Mouse (Mus musculus) lung, embryonic 15.5 days (tissue): ENCODE data around the gene Asic2. TPM values are rescaled to one million over a fixed set of nuclear protein-coding genes. Genes with fewer than 3 reads are reported as not detected.

ENCODE experiments used
- ATAC-seq: fragments of 200-750 bp; cut with Nextera tagmentation; 2 replicates; pipeline ENCODE4 v1.8.0; 2017; ENCODE audit warnings: moderate number of reproducible peaks, borderline replicate concordance; ENCODE audit not compliant: low FRiP score, low TSS enrichment; ENCODE audit errors: extremely low read depth
- H3K27ac ChIP-seq: fragments of 300-500 bp; sonication (generic); 2 replicates; pipeline ENCODE4 v1.5.1; 2015; ENCODE audit warnings: moderate library complexity, mild to moderate bottlenecking, inconsistent platforms
- H3K27me3 ChIP-seq: fragments of 300-500 bp; sonication (generic); 2 replicates; pipeline ENCODE4 v1.6.1; 2015; ENCODE audit warnings: inconsistent platforms
- H3K36me3 ChIP-seq: fragments of 300-500 bp; sonication (generic); 2 replicates; pipeline ENCODE4 v1.6.1; 2015; ENCODE audit warnings: inconsistent platforms
- H3K4me1 ChIP-seq: fragments of 300-500 bp; sonication (generic); 2 replicates; pipeline ENCODE4 v1.6.1; 2015; ENCODE audit warnings: inconsistent platforms
- H3K4me2 ChIP-seq: fragments of 300-500 bp; sonication (generic); 2 replicates; pipeline ENCODE4 v1.6.1; 2015; ENCODE audit warnings: inconsistent platforms, mild to moderate bottlenecking, moderate library complexity
- H3K4me3 ChIP-seq: fragments of 300-500 bp; sonication (generic); 2 replicates; pipeline ENCODE4 v1.5.1; 2015; ENCODE audit warnings: mild to moderate bottlenecking, inconsistent platforms
- H3K9ac ChIP-seq: fragments of 300-500 bp; sonication (generic); 2 replicates; pipeline ENCODE4 v1.6.1; 2015; ENCODE audit warnings: inconsistent platforms
- H3K9me3 ChIP-seq: fragments of 300-500 bp; sonication (generic); 2 replicates; pipeline ENCODE4 v1.6.1; 2016; ENCODE audit warnings: inconsistent platforms
- WGBS: fragments of 180-500 bp; shearing (Covaris S2); methylation state at CpG from one replicate; pipeline ENCODE4 v1.1.7; 2015; 5-methylcytosine and 5-hydroxymethylcytosine counted together
- polyA plus RNA-seq: library from polyadenylated mRNA; unstranded; fragments of >200 nt; fragmentation: Nextera tagmentation; extraction: Ambion mirVana; gene quantifications from 2 replicates; pipeline ENCODE4 v1.2.1, GENCODE M21; 2015

The Asic2 gene
- polyA plus RNA-seq, 1 experiment from 2014 or later = 0.37 TPM

DNA sequence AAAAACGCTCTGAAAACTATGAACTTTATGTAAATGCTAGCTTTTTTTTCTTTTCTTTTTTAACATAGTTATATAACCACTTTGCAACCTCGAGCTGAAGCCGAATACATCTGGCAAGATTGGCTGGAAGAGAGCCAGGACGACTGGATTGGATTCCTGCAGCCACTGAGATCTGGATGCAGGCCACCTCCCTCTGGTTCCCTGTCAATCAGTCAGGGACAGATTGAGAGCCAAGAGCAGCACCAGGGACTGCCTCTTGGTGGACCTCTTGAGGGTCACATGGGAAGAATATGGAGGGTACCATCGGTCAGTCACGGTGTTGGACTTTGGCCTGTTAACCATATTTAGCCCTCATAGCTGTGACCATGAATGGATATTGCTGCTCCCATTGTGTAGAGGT is 994.3 kb downstream of the Asic2 start:
- ATAC-seq = no peak
- Histone ChIP-seq H3K27ac (no peak overlapping the region), H3K36me3 (no peaks in the 10 kb centered on the region), H3K27me3 (no peaks in the 10 kb centered on the region), H3K4me3 (no peak overlapping the region), H3K4me1 (0 out of 2 replicates have a peak, but pooled peaks cover 3% of the 10 kb centered on the region), H3K9me3 (no peaks in the 10 kb centered on the region), H3K4me2 (no peak overlapping the region), H3K9ac (no peak overlapping the region)
- 63% methylated on average over 6 of the region's 6 CpGs for WGBS

DNA sequence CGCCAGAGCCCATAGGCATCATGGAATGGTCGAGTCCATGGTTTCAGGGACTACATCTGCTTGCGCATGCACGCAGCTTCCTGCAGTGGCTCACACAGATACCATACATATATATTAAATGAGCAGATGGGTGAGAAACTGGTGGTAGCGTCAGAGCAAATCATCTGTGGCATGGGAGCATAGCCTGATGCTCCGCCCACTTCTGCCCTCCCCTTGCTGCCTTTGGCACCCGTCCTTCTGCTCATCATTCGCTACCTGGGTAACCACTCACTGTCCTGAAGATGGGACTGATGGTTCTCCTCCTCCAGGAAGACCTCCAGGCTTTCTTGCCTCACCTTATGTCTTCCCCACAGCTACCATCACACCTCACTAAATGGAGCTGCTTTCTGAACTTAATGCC is 995.0 kb downstream of the Asic2 start:
- no peaks in the 10 kb centered on the region for H3K9me3 ChIP-seq
- no peaks in the 10 kb centered on the region for H3K27me3 ChIP-seq
- H3K27ac ChIP-seq = no peak overlapping the region
- H3K36me3 ChIP-seq = no peaks in the 10 kb centered on the region
- no peak overlapping the region for H3K9ac ChIP-seq
- H3K4me3 ChIP-seq = no peak overlapping the region
- H3K4me1 ChIP-seq = 0 out of 2 replicates have a peak, but pooled peaks cover 3% of the 10 kb centered on the region
- ATAC-seq = no peak
- H3K4me2 ChIP-seq = no peak overlapping the region
- WGBS = 88% methylated on average over 8 of the region's 8 CpGs

DNA sequence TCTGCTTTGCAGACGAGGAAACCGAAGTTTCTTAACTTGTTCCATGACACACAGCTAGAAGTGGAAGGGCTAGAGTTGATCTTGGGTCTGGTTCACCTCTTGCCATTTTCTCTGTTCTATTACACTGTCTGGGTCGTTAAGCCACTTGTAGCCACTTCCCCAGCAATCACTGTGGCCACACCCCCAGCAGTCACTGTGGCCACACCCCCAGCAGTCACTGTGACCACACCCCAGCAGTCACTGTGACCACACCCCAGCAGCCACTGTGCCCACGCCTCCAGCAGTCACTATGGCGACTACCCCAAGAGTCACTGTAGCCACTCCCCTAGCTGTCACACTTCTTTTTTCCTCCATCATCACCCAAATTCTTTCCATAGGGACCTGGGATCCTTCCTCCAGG is 1000.7 kb downstream of the Asic2 start:
- no peak overlapping the region for H3K9ac ChIP-seq
- no peaks in the 10 kb centered on the region for H3K27me3 ChIP-seq
- H3K4me3 ChIP-seq = no peak overlapping the region
- H3K4me2 ChIP-seq = no peak overlapping the region
- no peak for ATAC-seq
- WGBS = 46% methylated on average over 5 of the region's 5 CpGs
- H3K4me1 ChIP-seq = no peaks in the 10 kb centered on the region
- no peak overlapping the region for H3K27ac ChIP-seq
- H3K9me3 ChIP-seq = no peaks in the 10 kb centered on the region
- no peaks in the 10 kb centered on the region for H3K36me3 ChIP-seq

DNA sequence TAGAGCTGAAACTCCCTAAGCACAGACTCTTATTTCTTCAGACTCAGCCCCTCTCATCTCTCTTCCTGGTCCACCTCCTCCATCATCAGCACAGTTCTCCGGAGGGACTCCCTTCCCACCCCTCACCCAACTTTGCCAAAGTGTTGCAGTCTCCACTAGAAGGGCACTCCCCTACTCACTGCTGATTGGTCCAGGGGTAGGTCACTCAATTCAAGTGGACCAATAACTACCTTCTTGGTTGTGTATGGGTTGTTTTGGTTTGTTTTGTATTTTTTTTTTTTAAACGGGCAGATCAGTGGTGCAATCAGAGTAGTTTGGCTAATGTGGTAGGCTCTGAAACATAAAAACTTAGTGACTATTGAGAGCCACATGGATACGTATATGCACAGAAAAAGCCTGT is 1002.2 kb downstream of the Asic2 start:
- Histone ChIP-seq H3K9ac (no peak overlapping the region), H3K36me3 (no peaks in the 10 kb centered on the region), H3K4me2 (no peak overlapping the region), H3K4me1 (no peaks in the 10 kb centered on the region), H3K27ac (no peak overlapping the region), H3K9me3 (no peaks in the 10 kb centered on the region), H3K4me3 (no peak overlapping the region), H3K27me3 (no peaks in the 10 kb centered on the region)
- WGBS = 58% methylated on average over 3 of the region's 3 CpGs
- ATAC-seq = no peak

DNA sequence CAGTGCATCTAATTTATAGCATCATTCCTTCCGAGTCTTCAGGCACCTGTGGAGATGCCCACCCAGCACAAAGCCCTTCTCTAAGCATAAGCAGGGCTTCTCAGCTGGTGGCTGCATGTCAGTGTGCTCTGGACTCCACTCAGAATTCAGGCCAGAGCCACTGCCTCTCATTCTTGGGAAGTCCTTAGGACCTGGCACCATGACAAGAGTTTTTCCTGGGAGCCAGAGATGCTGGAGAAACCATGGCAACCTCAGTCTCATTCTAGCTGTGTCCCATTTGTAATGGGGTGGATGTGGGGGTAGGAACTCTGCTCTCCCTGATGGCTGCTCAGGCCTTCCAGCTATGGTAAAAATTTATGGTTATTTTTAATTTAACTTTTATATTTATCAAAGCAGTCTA is 1006.9 kb downstream of the Asic2 start:
- H3K27ac ChIP-seq = no peak overlapping the region
- WGBS = 63% methylated on average over 1 of the region's 1 CpGs

DNA sequence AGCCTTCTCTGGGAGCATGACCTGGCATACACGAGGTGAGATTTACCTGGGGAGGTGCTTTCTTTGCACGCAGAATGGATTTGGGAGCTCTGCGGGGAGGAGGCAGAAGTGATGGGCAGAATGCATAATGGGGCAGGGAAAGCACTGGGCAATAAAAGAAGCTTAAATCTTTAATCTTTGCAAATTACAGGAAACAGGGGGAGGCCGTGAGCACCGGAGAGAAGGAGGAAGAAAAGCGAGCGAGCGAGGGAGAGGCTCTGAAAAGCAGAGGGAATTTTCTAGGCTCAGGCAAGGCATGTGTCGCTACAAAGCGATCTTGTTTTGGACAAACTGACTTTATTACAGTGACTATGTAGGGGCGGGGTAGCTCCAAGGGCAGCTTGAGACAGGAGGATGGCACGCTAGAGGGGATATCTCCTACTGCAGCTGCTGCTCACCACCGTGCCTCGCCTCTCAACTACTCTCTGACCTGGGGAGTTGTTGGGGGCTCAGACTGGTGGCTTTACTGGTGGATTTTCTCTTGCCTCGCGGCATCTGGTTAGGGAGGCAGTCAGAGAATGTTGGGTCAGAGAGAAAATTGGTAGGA is 1010.1 kb downstream of the Asic2 start:
- 11% methylated on average over 16 of the region's 16 CpGs for WGBS
- no peak overlapping the region for H3K4me3 ChIP-seq
- H3K9me3 ChIP-seq = no peaks in the 10 kb centered on the region
- H3K4me2 ChIP-seq = no peak overlapping the region
- H3K27me3 ChIP-seq = peaks cover 3% of the 10 kb centered on the region; the same call in 1 of the 2 replicates
- no peak overlapping the region for H3K27ac ChIP-seq
- H3K4me1 ChIP-seq = no peaks in the 10 kb centered on the region
- no peaks in the 10 kb centered on the region for H3K36me3 ChIP-seq
- no peak overlapping the region for H3K9ac ChIP-seq
- no peak for ATAC-seq

More for the DNA sequence above, 1006.9 kb downstream of the Asic2 start:
- Histone ChIP-seq H3K9me3 (no peaks in the 10 kb centered on the region), H3K4me3 (no peak overlapping the region), H3K27me3 (peaks cover 3% of the 10 kb centered on the region; the same call in 1 of the 2 replicates), H3K36me3 (no peaks in the 10 kb centered on the region), H3K4me1 (no peaks in the 10 kb centered on the region), H3K4me2 (no peak overlapping the region), H3K9ac (no peak overlapping the region)
- ATAC-seq = no peak

DNA sequence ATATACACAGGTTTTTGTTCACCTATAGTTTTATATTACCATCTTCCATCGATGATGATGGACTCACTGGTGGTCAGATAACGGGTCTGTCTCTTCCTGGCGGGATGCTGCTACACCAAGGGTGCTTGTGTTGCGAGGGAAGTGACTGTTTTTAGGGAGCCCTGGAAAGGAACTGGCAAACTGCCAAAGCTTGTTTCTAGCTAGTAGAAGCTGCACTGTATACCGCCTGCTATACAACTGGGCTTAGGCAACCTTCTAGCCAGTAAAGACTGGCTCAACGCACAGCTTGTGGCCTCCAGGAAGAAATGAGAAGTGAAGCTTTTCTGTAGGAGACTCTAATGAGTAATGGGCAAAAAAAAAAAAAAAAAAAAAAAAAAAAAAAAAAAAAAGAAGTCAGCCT is 1012.3 kb downstream of the Asic2 start:
- no peak overlapping the region for H3K4me2 ChIP-seq
- H3K36me3 ChIP-seq = no peaks in the 10 kb centered on the region
- WGBS = 50% methylated on average over 6 of the region's 6 CpGs
- no peak overlapping the region for H3K27ac ChIP-seq
- no peak overlapping the region for H3K4me3 ChIP-seq
- H3K4me1 ChIP-seq = no peaks in the 10 kb centered on the region
- no peak for ATAC-seq
- peaks cover 3% of the 10 kb centered on the region; the same call in 1 of the 2 replicates for H3K27me3 ChIP-seq
- no peak overlapping the region for H3K9ac ChIP-seq
- H3K9me3 ChIP-seq = no peaks in the 10 kb centered on the region

DNA sequence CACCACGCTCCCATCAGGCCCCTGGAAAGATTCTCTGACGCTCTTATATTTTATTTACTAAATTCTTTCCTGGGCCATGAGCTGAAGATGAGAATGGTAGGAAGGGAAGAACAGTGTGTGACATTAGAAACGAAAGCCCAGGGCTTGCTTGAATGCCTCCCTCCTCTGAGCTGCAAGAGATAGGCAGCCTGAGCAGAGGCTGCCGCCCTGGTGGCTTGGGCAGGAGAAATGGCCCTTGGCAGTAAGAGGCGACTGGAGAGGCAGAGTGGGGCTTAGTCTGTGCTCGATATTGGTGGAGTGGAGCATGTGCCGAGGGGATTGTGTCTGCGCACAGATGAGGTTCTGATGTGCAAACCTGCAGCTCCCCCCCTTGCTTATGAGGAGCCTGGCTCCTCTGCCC is 1014.1 kb downstream of the Asic2 start:
- H3K9ac ChIP-seq = no peak overlapping the region
- ATAC-seq = no peak
- no peak overlapping the region for H3K4me2 ChIP-seq
- H3K27me3 ChIP-seq = peaks cover 3% of the 10 kb centered on the region; the same call in 1 of the 2 replicates
- H3K4me3 ChIP-seq = no peak overlapping the region
- H3K4me1 ChIP-seq = no peaks in the 10 kb centered on the region
- no peak overlapping the region for H3K27ac ChIP-seq
- H3K9me3 ChIP-seq = no peaks in the 10 kb centered on the region
- WGBS = 69% methylated on average over 8 of the region's 8 CpGs
- no peaks in the 10 kb centered on the region for H3K36me3 ChIP-seq

DNA sequence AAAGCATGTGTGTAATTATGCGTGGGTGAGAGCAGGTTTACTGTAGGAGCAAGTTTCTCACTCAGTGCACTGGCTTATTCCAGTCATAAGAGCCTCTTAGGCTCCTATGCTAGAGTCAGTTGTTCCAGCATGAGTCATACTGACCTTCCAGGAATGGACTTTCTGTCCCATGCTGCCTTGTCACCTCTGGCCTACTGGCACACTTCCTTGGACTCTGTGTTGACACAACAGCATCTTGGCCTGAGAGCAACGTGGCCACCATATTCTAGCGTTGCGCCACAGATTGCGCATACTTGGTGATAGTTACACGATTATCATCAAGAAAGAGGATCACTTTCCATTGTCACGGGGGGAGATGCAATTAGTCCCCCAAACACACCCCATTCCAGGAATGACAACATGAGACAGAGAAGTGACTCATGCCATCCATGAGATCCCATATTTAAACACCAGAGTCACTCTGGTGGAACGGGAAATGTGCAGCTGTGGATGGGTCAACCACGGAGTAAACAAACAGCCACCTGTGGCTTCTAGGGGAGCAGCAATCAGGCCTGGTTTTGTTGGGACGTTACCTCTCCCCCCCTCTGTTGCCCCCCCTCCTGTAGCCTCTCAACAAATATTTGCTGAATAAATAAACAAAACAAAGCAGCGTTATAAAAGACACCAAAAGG is 1019.1 kb downstream of the Asic2 start:
- no peak for ATAC-seq
- no peak overlapping the region for H3K9ac ChIP-seq
- no peak overlapping the region for H3K4me2 ChIP-seq
- H3K4me3 ChIP-seq = no peak overlapping the region
- H3K9me3 ChIP-seq = no peaks in the 10 kb centered on the region
- H3K27me3 ChIP-seq = no peaks in the 10 kb centered on the region
- no peak overlapping the region for H3K27ac ChIP-seq
- H3K36me3 ChIP-seq = no peaks in the 10 kb centered on the region
- 64% methylated on average over 11 of the region's 11 CpGs for WGBS
- H3K4me1 ChIP-seq = no peaks in the 10 kb centered on the region

DNA sequence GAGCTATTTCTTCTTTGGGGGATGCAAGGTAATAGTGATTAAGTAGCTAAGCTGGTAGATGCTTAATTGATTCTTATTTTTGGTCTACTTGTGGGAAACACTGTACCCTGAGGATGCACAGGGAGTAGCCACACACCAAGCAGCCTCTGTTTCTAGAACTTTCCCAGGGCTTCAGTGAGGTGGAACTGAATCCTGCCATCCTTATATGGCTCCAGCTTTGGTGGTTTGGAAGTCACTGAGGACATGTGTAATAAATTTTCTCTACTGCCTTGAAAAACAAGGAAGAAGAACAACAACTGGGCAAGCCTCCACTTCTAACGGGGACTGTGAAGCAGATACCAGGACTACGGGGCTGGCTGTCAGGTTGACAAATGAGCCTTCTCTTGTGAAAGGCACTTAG is 1020.2 kb downstream of the Asic2 start:
- no peaks in the 10 kb centered on the region for H3K36me3 ChIP-seq
- H3K4me2 ChIP-seq = no peak overlapping the region
- no peak for ATAC-seq
- no peak overlapping the region for H3K27ac ChIP-seq
- H3K9ac ChIP-seq = no peak overlapping the region
- H3K4me3 ChIP-seq = no peak overlapping the region
- no peaks in the 10 kb centered on the region for H3K27me3 ChIP-seq
- WGBS = 7% methylated on average over 2 of the region's 2 CpGs
- no peaks in the 10 kb centered on the region for H3K4me1 ChIP-seq
- no peaks in the 10 kb centered on the region for H3K9me3 ChIP-seq

DNA sequence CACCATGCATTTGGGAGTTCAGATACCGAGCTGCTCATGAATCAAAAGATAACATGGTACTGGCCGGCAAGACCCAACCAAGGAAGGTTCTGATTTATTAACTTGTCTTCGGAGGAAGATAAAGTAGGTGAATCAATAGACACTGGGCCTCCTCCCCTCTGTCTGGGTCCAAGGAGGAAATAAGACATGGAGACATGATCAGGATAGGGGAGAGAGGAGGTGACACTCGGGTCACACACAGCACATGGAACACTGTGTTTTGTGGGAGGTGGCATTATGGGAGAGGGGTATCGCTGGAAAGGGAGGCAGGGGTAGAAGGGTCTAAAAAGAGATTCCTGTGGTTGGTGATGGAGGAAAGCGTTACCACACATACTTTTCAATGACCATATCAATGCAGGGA is 1022.1 kb downstream of the Asic2 start:
- Histone ChIP-seq H3K9ac (no peak overlapping the region), H3K9me3 (no peaks in the 10 kb centered on the region), H3K27me3 (no peaks in the 10 kb centered on the region), H3K36me3 (no peaks in the 10 kb centered on the region), H3K4me1 (no peaks in the 10 kb centered on the region), H3K4me3 (no peak overlapping the region), H3K27ac (no peak overlapping the region), H3K4me2 (no peak overlapping the region)
- WGBS = 72% methylated on average over 6 of the region's 6 CpGs
- ATAC-seq = no peak

DNA sequence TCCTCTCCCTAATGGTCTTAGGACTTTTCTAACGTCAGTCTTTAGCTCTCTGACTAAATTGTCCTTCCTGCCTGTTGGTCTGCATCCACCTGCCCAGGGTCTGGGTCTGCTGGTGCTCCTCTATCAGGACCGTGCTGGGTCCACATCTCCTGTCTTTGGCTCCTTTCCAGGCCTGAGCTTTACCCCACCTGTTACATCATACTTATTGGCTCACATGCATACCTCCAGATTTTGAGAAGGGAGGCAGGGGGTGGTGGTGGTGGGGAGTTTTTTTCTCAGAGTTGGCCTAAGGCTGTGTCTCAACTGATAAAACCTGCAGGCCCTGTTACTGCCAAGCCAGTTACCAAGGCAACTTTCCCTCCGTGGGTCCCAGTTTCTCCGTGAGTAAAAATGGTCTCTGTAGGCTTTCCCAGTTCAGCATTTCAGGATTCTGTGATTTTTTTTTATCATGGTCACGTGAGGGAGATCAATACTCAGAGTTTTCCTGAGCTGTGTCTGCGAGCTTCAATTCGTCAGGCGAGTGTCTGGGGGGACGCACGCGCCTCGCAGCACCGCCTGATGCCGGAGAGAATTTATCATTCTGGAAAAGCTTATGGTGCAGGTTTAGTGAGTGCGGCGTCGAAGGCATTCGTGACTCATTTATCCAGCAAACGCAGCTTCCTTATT is 1044.8 kb downstream of the Asic2 start:
- WGBS = 74% methylated on average over 19 of the region's 19 CpGs

More for the DNA sequence above, 1044.8 kb downstream of the Asic2 start:
- no peak overlapping the region for H3K27ac ChIP-seq
- H3K4me2 ChIP-seq = no peak overlapping the region
- no peaks in the 10 kb centered on the region for H3K36me3 ChIP-seq
- ATAC-seq = no peak
- no peaks in the 10 kb centered on the region for H3K4me1 ChIP-seq
- no peaks in the 10 kb centered on the region for H3K27me3 ChIP-seq
- no peak overlapping the region for H3K9ac ChIP-seq
- no peak overlapping the region for H3K4me3 ChIP-seq
- H3K9me3 ChIP-seq = no peaks in the 10 kb centered on the region
